Mouse (Mus musculus): ENCODE results near the gene Rab1b. TPM values are rescaled to one million over a fixed set of nuclear protein-coding genes. Genes with fewer than 3 reads are reported as not detected.

Rab1b gene
- polyA plus RNA-seq, 1 experiment from 2014 or later = 180 TPM

- ATAC-seq (replicated peaks; ENCODE audit: low FRiP score) (no peak), DNase-seq (ENCODE audit: low spot score) (no peak)
- Histone ChIP-seq H3K9ac (ENCODE audit: low read depth, low read length) (peak overlapping the region; percentile 66), H3K4me1 (replicated peaks; ENCODE audit: control insufficient read depth, insufficient read depth, low read length) (peaks cover 51% of the 10 kb centered on the region), H3K27ac (ENCODE audit: low read depth, low read length) (peak overlapping the region; percentile 66), H3K9me3 (ENCODE audit: control insufficient read depth, low read length) (no peaks in the 10 kb centered on the region), H3K4me2 (peak overlapping the region; percentile 95), H3K36me3 (ENCODE audit: control insufficient read depth, insufficient read depth, low read length) (no peaks in the 10 kb centered on the region), H3K27me3 (replicated peaks; ENCODE audit: control insufficient read depth, insufficient read depth, low read length) (peaks cover 41% of the 10 kb centered on the region), H3K4me3 (ENCODE audit: low read depth, low read length) (peak overlapping the region; percentile 52)
- 14% methylated on average over 11 of the region's 11 CpGs for WGBS
These were observed 35.8 kb downstream of the Rab1b start for GRCm38 (mm10) chr19:5071077-5071476.

- Histone ChIP-seq H3K27ac (ENCODE audit: low read depth, low read length) (peak overlapping the region; percentile 30; the same call in 1 of the 2 replicates), H3K4me3 (ENCODE audit: low read depth, low read length) (no peak overlapping the region; the same call in 1 of the 2 replicates), H3K9me3 (ENCODE audit: control insufficient read depth, low read length) (no peaks in the 10 kb centered on the region), H3K36me3 (ENCODE audit: control insufficient read depth, insufficient read depth, low read length) (no peaks in the 10 kb centered on the region), H3K4me1 (replicated peaks; ENCODE audit: control insufficient read depth, insufficient read depth, low read length) (peaks cover 59% of the 10 kb centered on the region), H3K9ac (ENCODE audit: low read depth, low read length) (no peak overlapping the region), H3K27me3 (replicated peaks; ENCODE audit: control insufficient read depth, insufficient read depth, low read length) (peaks cover 41% of the 10 kb centered on the region), H3K4me2 (peak overlapping the region; percentile 95)
- DNase-seq (ENCODE audit: low spot score) = no peak
- no peak for ATAC-seq (replicated peaks; ENCODE audit: low FRiP score)
- WGBS = 71% methylated on average over 7 of the region's 7 CpGs
These were observed 36.9 kb downstream of the Rab1b start for GRCm38 (mm10) chr19:5069978-5070377.

DNA sequence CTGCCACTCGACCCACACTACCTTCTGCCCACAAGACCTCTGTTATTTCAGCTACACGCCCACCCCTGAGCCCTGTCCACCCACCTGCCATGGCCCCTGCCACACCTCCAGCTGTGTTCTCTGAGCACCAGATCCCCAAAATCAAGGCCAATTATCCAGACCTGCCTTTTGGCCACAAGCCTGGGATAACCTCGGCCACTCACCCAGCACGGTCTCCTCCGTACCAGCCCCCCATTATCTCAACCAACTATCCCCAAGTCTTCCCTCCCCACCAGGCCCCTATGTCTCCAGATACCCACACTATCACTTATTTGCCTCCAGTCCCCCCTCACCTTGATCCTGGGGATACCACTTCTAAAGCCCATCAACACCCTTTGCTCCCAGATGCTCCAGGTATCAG lies 37.4 kb downstream of the Rab1b start:
- H3K9me3 ChIP-seq (ENCODE audit: control insufficient read depth, low read length) = no peaks in the 10 kb centered on the region
- no peaks in the 10 kb centered on the region for H3K36me3 ChIP-seq (ENCODE audit: control insufficient read depth, insufficient read depth, low read length)
- peak overlapping the region; percentile 59; the same call in 1 of the 2 replicates for H3K4me3 ChIP-seq (ENCODE audit: low read depth, low read length)
- WGBS = 74% methylated on average over 5 of the region's 5 CpGs
- H3K4me2 ChIP-seq = peak overlapping the region; percentile 95
- H3K9ac ChIP-seq (ENCODE audit: low read depth, low read length) = no peak overlapping the region
- peaks cover 62% of the 10 kb centered on the region for H3K4me1 ChIP-seq (replicated peaks; ENCODE audit: control insufficient read depth, insufficient read depth, low read length)
- no peak for ATAC-seq (replicated peaks; ENCODE audit: low FRiP score)
- H3K27ac ChIP-seq (ENCODE audit: low read depth, low read length) = no peak overlapping the region
- DNase-seq (ENCODE audit: low spot score) = no peak
- H3K27me3 ChIP-seq (replicated peaks; ENCODE audit: control insufficient read depth, insufficient read depth, low read length) = peaks cover 41% of the 10 kb centered on the region

DNA sequence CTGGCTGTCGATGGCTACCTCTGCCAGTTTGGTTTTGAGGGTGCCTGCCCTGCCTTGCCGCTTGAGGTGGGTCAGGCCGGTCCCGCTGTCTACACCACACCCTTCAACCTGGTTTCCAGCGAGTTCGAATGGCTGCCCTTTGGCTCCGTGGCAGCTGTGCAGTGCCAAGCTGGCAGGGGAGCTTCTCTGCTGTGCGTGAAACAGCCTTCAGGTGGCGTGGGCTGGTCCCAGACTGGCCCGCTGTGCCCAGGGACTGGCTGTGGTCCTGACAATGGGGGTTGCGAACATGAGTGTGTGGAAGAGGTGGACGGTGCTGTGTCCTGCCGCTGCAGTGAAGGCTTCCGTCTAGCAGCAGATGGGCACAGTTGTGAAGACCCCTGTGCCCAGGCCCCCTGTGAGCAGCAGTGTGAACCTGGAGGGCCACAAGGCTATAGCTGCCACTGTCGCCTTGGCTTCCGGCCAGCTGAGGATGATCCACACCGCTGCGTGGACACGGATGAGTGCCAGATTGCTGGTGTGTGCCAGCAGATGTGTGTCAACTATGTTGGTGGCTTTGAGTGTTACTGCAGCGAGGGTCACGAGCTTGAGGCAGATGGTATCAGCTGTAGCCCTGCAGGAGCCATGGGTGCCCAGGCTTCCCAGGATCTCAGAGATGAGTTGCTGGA lies 38.2 kb downstream of the Rab1b start:
- no peak for DNase-seq (ENCODE audit: low spot score)
- H3K4me1 ChIP-seq (replicated peaks; ENCODE audit: control insufficient read depth, insufficient read depth, low read length) = peaks cover 62% of the 10 kb centered on the region
- no peaks in the 10 kb centered on the region for H3K36me3 ChIP-seq (ENCODE audit: control insufficient read depth, insufficient read depth, low read length)
- peak overlapping the region; percentile 95 for H3K4me2 ChIP-seq
- no peak for ATAC-seq (replicated peaks; ENCODE audit: low FRiP score)
- peaks cover 40% of the 10 kb centered on the region for H3K27me3 ChIP-seq (replicated peaks; ENCODE audit: control insufficient read depth, insufficient read depth, low read length)
- WGBS = 36% methylated on average over 21 of the region's 21 CpGs
- peak overlapping the region; percentile 90 for H3K27ac ChIP-seq (ENCODE audit: low read depth, low read length)
- no peaks in the 10 kb centered on the region for H3K9me3 ChIP-seq (ENCODE audit: control insufficient read depth, low read length)
- H3K9ac ChIP-seq (ENCODE audit: low read depth, low read length) = peak overlapping the region; percentile 73
- peak overlapping the region; percentile 59 for H3K4me3 ChIP-seq (ENCODE audit: low read depth, low read length)

DNA sequence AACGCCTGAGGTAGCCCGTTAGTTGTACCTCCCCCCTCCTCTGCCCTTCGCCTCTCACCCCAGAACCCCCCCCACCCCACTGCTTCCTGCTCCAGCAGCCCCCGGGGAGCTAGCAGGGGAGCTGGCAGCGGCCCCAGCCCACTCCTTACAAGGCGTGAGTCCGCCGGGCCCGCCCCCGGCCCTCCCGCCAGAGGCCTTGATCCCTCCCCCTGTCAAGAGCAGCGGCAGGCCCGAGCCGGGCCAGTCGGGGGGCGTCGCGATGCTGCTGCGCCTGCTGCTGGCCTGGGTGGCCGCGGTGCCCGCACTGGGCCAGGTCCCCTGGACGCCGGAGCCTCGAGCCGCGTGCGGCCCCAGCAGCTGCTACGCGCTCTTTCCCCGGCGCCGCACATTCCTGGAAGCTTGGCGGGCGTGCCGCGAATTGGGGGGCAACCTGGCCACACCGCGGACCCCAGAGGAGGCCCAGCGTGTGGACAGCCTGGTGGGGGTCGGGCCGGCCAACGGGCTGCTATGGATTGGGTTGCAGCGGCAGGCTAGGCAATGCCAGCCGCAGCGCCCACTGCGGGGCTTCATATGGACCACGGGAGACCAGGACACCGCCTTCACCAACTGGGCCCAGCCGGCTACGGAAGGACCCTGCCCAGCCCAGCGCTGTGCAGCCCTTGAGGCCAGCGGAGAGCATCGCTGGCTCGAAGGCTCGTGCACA lies 38.9 kb downstream of the Rab1b start, which contains the start of gene Cd248:
Gene Cd248, plus strand, starts transcription at position 212 of the 703 bp plus-strand sequence.
- H3K4me3 ChIP-seq (ENCODE audit: low read depth, low read length) = peak within 1 kb of the TSS; percentile 59
- H3K9me3 ChIP-seq (ENCODE audit: control insufficient read depth, low read length) = no peaks in the 10 kb centered on the region
- peaks cover 62% of the 10 kb centered on the region for H3K4me1 ChIP-seq (replicated peaks; ENCODE audit: control insufficient read depth, insufficient read depth, low read length)
- no peaks in the 10 kb centered on the region for H3K36me3 ChIP-seq (ENCODE audit: control insufficient read depth, insufficient read depth, low read length)
- peaks cover 40% of the 10 kb centered on the region for H3K27me3 ChIP-seq (replicated peaks; ENCODE audit: control insufficient read depth, insufficient read depth, low read length)
- WGBS = 2% methylated on average over 54 of the region's 56 CpGs
- 0 out of 2 replicates have a peak, but pooled peaks have one; percentile 9 for ATAC-seq (replicated peaks; ENCODE audit: low FRiP score)
- peak within 1 kb of the TSS; percentile 95 for H3K4me2 ChIP-seq
- H3K9ac ChIP-seq (ENCODE audit: low read depth, low read length) = peak within 1 kb of the TSS; percentile 73
- H3K27ac ChIP-seq (ENCODE audit: low read depth, low read length) = peak within 1 kb of the TSS; percentile 90
- peak; percentile 71 for DNase-seq (ENCODE audit: low spot score)

DNA sequence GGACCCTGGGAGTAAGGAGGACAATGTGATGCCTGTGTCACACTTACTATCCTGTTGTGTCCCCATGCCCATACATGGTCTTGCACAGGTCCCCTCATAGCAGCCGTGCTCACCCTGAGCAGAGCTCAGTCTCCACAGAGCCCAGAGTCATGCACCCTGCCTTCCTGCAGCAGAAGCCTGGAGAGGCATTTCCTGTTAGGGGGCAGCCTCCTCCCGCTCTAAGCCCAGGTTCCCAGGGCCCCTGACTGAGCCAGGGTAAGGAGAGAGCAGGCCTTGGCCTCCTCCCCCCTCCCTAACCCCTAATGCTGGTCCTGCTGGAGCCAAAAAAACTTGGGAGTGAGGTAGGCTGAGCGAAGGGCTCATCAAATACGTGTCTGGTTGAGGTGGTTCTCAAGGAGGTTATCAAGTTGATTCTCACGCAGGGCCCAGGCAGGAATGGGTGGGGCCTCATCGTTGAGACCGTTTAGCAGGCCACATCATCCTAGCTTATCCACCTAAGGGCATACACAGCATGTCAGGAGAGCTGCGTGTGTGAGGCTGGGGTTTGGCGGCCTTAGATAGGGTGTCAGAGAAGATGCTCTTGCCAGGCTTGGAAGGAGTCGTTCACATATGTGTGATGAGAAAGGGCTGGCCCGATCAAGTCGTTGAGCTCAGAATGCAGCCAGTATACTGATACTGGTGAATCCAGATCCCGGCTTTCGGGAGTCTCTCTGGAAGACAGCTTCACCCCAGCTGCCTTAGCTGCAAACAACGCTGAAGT lies 39.7 kb downstream of the Rab1b start:
- DNase-seq (ENCODE audit: low spot score) (peak; percentile 67), ATAC-seq (replicated peaks; ENCODE audit: low FRiP score) (peak; percentile 86)
- Histone ChIP-seq H3K4me1 (replicated peaks; ENCODE audit: control insufficient read depth, insufficient read depth, low read length) (peaks cover 56% of the 10 kb centered on the region), H3K4me2 (peak overlapping the region; percentile 95), H3K9me3 (ENCODE audit: control insufficient read depth, low read length) (no peaks in the 10 kb centered on the region), H3K27ac (ENCODE audit: low read depth, low read length) (peak overlapping the region; percentile 90), H3K36me3 (ENCODE audit: control insufficient read depth, insufficient read depth, low read length) (no peaks in the 10 kb centered on the region), H3K9ac (ENCODE audit: low read depth, low read length) (peak overlapping the region; percentile 73), H3K27me3 (replicated peaks; ENCODE audit: control insufficient read depth, insufficient read depth, low read length) (peaks cover 40% of the 10 kb centered on the region), H3K4me3 (ENCODE audit: low read depth, low read length) (peak overlapping the region; percentile 59)
- WGBS = 4% methylated on average over 15 of the region's 15 CpGs

DNA sequence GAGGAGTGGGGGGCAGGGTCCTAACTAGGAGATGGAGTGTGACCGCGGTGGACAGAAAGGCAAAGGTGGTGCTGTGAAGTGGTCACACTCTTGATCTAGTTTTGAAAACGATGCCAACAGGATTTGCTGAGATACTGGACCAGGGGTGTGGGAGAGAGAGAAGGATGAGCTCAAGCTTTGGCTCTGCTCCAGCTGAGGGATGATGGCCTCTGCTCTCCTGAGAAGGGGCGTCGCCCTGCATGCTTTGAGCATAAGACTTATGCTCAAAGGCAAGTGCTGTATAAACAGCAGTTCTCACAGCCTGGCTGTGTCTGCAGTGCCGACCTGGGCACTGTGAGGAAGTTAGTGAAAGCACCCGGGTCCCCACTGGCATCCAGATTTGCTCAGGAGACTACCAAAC lies 41.8 kb downstream of the Rab1b start:
- no peak overlapping the region for H3K9ac ChIP-seq (ENCODE audit: low read depth, low read length)
- peaks cover 55% of the 10 kb centered on the region for H3K4me1 ChIP-seq (replicated peaks; ENCODE audit: control insufficient read depth, insufficient read depth, low read length)
- WGBS = 52% methylated on average over 7 of the region's 7 CpGs
- no peak overlapping the region; the same call in 1 of the 2 replicates for H3K27ac ChIP-seq (ENCODE audit: low read depth, low read length)
- no peaks in the 10 kb centered on the region for H3K9me3 ChIP-seq (ENCODE audit: control insufficient read depth, low read length)
- ATAC-seq (replicated peaks; ENCODE audit: low FRiP score) (no peak), DNase-seq (ENCODE audit: low spot score) (no peak)
- no peaks in the 10 kb centered on the region for H3K36me3 ChIP-seq (ENCODE audit: control insufficient read depth, insufficient read depth, low read length)
- no peak overlapping the region for H3K4me2 ChIP-seq
- no peak overlapping the region for H3K4me3 ChIP-seq (ENCODE audit: low read depth, low read length)
- peaks cover 26% of the 10 kb centered on the region for H3K27me3 ChIP-seq (replicated peaks; ENCODE audit: control insufficient read depth, insufficient read depth, low read length)

DNA sequence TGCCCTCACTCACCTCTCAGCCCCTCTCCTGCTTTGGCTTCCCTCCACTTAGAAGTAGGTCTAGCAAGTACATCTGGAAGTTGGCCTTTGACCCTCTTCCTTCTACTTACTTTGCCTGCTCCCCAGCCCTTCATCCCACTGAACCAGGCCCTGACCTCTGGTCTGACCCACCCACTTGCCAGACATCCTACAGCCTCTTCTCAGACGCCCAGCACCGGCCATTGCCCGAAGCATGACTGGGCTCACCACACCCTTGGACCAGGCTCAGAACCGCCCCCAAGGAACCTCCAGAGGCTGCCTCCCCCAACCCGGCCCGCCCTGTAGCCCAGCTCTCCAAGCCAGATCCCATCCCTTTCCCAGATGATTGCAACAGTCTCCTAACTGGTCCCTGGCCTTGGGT lies 44.4 kb downstream of the Rab1b start:
- H3K4me3 ChIP-seq (ENCODE audit: low read depth, low read length) = no peak overlapping the region
- no peak overlapping the region for H3K27ac ChIP-seq (ENCODE audit: low read depth, low read length)
- H3K9me3 ChIP-seq (ENCODE audit: control insufficient read depth, low read length) = no peaks in the 10 kb centered on the region
- no peaks in the 10 kb centered on the region for H3K36me3 ChIP-seq (ENCODE audit: control insufficient read depth, insufficient read depth, low read length)
- no peak for ATAC-seq (replicated peaks; ENCODE audit: low FRiP score)
- peaks cover 2% of the 10 kb centered on the region; the same call in 1 of the 2 replicates for H3K27me3 ChIP-seq (replicated peaks; ENCODE audit: control insufficient read depth, insufficient read depth, low read length)
- no peak overlapping the region for H3K4me2 ChIP-seq
- DNase-seq (ENCODE audit: low spot score) = no peak
- H3K4me1 ChIP-seq (replicated peaks; ENCODE audit: control insufficient read depth, insufficient read depth, low read length) = peaks cover 53% of the 10 kb centered on the region
- no peak overlapping the region for H3K9ac ChIP-seq (ENCODE audit: low read depth, low read length)
- 67% methylated on average over 6 of the region's 6 CpGs for WGBS
